Mouse (Mus musculus): ENCODE data around the gene Zpld1. TPM values are rescaled to one million over a fixed set of nuclear protein-coding genes. Genes with fewer than 3 reads are reported as not detected.

Zpld1 gene
- under 1 TPM in 1 of 2 experiments, not detected in 1; 0.25 TPM for total RNA-seq (2021)

DNA sequence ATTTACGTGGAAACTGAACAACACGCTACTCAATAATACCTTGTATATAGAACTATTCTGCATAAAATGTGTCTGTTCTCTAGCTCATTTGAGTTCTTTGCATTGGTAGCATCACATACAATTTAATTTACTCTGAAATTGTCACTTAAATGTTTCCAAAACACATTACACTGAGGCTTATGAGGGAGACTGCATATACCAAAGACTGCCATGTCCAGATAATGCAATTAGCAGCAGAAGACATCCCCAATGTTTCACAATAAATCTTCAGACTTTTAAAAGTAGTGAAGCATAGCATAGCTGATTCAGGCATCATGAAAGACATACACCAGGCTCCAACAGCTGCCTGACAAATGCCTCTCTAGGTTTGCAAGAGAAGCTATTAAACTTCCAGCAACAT lies at the start of gene Zpld1:
Zpld1 (minus strand) TSS at position 101 of the 400 bp plus-strand sequence.
- intact Hi-C loops (cut with DNase I) = no loop called here
- DNase-seq (ENCODE audit: low spot score in 2 of 2) = no peak

DNA sequence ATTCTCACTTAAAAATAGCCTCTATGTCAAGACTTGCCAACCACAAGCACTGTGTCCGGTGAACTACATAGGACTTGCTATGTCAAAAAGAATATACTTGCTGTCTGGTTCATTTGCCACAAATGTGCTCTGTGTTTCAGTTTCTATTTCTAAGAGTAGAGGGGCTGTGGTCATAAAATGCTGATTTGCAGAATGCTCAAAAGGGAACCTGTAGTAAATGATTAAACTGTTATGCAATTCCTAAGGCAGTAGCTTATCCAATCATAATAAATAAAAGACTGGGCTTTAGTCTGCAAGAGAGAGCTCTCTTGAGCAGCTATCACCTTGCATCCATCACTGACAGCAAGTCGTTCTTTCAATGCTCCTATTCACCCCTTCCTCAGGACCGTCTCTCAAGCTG lies 47.9 kb upstream of the Zpld1 start:
- DNase-seq (ENCODE audit: low spot score in 2 of 2) = no peak
- intact Hi-C loops (cut with DNase I) = no loop called here

DNA sequence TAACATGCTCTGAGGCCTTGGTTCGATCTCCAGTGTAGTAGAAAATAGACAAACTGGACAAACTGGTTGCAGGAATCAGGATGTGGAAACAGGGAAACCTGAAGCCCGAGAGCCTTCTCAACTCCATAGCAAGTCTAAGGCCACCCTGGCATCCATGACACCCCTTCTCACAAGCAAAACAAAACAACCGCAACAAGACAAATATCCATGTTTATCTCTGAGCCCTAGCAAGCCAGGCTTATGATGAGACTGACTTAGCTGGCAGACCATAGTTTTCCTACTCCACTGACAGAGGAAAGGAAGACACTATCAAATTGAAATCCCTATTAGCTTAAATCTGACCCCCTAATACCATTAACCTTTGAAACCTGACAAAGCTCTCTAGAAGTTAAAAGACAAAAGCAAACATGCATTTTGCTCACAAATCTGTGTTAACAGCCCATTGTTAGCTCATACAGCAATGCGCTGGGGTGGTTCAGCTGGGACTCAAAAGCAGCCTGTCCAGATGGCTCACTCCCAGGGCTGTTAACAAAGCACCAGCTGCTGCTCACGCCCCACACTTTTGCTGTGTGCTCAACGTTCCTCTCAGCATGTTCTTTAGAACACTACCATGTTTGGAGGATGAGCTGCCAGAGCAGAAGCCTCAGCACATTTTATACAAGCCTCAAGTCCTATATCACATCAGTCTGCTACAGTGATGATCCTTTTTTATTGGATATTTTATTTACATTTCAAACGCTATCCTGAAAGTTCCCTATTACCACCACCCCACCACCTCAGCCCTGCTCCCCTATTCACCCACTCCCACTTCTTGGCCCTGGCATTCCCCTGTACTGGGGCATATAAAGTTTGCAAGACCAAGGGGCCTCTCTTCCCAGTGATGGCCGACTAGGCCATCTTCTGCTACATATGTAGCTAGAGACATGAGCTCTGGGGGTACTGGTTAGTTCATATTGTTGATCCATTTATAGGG lies 24.0 kb upstream of the Zpld1 start:
- intact Hi-C loops (cut with DNase I) = loop anchor here (1.0 kb wide), 1 partner anchor 113 kb away; no protein-coding TSS in a partner anchor
- DNase-seq (ENCODE audit: low spot score in 2 of 2) = peak; percentile 80 to 94

DNA sequence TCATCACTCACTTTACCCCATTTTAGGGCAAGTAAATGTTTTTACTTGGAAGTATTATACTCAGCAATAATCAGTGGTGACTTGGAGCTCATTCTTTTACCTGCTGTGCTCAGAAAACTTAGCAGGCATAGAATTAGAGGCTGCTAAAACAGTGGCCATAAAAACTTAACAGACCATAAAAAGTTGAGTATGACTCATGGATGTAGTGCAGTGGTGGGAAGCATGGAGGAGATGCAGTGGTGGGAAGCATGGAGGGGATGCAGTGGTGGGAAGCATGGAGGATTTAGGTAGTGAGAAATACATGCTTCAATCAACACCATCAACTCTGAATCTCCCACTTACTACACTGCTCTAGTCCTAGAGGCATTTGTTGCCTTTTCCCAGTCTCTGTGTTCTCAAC lies 19.2 kb upstream of the Zpld1 start:
- no peak for DNase-seq (ENCODE audit: low spot score in 2 of 2)
- intact Hi-C loops (cut with DNase I) = no loop called here

DNA sequence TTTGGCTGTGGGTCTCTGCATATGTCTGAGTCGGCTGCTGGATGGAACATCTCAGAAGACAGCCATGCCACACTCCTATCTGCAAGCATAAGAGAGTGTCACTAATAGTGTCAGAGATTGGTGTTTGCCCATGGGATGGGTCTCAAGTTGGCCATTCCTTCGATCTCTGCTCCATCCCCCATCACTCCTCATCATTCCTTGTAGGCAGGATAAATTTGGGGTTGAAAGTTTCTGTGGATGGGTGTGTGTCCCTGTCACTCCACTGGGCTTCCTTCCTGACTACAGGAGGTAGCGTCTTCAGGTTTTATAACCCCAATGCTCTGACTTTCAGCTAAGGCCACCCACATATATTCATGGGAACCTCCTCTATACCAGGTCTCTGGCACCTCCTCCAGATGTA lies 14.3 kb upstream of the Zpld1 start:
- DNase-seq (ENCODE audit: low spot score in 2 of 2) = no peak
- intact Hi-C loops (cut with DNase I) = no loop called here

DNA sequence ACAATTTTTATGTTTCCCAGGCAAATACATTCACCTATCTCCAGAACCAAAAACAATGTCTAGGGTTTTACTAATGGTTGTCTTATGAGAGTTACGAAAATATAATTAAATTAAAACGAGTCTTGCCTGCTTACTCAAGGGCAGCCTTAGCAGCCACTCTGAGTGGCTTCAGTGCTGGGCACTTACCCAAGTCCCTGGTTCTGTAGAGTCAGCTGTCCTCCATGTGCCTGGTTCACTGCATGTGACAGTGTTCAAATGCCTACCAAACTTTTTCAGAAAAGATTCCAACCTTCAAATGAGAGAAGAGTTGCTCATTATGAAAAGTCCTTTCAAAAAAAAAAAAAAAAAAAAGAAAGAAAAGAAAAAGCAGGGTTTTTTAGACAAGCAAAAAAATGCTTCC lies 15.1 kb downstream of the Zpld1 start:
- intact Hi-C loops (cut with DNase I) = no loop called here

DNA sequence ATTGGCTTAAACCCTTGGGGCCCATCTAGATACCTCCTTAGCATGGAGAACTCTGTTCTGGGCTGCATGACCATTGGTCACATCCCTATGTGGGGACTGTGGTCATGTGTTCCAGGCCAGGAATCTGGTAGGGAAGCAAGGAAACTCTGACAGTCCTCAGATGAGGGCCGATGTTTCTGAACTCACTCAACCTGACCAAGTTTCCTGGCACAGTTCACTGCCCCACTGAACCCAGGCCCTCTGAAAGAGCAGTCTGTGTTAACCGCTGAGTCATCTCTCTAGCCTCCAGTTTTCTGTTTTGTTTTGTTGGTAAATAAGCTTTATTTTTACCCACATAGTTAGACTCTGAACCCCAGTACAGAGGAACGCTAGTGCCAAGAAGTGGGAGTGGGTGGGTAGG lies 20.3 kb downstream of the Zpld1 start:
- intact Hi-C loops (cut with DNase I) = no loop called here
- DNase-seq (ENCODE audit: low spot score in 2 of 2) = no peak

More for the DNA sequence above, 15.1 kb downstream of the Zpld1 start:
- no peak for DNase-seq (ENCODE audit: low spot score in 2 of 2)

DNA sequence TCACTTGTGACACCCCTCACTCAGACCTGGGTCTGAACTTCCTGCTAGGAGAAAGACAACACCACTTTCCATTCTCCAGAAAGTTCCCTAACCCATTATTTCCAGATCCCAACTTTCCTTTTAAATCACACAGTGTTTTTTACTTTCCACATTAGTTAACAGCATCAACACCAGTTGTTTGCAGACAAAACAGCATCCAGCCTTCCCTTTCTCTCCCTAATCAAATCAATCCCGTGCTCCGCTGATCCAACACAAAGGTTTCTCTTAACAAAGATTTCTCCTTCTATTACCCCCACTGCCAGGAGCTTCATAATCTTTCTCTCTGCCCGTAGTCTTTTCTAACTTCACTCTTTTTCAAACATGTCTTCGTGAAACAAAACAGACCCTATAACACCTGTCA lies 32.5 kb downstream of the Zpld1 start:
- DNase-seq (ENCODE audit: low spot score in 2 of 2) = no peak
- intact Hi-C loops (cut with DNase I) = no loop called here

DNA sequence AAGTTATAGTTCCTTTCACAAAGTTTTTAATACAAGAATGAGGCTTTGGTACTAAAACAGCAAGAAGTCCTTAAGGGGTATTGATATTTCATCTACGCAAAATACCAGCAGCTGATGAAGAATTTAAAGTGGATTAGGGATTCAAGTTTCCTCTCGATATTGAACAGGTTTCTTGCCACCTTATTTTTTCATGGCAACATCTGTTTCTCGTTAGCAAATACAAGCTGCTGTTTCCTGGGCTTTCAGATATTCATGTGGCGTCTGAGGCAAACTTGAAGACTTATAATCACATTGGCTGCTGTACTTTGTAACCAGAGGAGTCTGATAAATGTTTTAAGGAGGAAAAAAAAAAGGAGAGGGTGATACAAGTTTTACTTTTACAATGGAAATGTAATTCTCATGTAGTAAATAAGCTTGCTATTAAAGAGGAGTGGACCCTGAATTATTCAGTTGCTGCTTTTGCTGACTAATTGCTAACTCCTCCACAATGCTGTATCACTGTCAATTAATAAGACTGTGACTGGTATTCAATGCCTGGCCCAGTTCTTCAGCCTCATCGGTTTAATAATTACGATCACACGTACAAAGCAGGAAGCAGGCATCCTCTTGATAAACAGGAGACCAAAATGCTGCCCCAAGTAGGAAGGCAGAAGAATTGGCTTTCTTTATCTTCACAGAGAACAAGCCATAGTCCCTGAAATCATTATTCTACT lies 36.8 kb downstream of the Zpld1 start:
- DNase-seq (ENCODE audit: low spot score in 2 of 2) = no peak

DNA sequence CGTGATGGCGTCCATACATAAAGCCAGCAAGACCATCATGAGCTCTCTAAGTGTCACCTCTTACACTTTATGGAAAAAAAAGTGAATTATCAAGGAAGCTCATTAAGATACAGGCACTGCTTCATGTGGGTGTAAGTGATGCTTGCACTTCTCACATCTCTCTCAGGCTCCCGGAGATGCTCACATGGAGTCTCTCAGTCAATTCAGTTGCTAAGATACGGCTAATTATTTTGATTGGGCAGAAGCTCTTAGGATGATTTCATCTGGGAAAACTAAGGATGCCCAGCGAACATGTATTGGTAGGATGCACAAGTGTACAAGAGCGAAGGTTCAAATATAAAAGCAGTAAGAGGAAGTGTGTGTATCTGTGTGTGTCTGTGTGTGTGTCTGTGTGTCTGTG lies 38.1 kb downstream of the Zpld1 start:
- DNase-seq (ENCODE audit: low spot score in 2 of 2) = peak; percentile 35 to 54
- intact Hi-C loops (cut with DNase I) = no loop called here

More for the DNA sequence above, 36.8 kb downstream of the Zpld1 start:
- intact Hi-C loops (cut with DNase I) = no loop called here

DNA sequence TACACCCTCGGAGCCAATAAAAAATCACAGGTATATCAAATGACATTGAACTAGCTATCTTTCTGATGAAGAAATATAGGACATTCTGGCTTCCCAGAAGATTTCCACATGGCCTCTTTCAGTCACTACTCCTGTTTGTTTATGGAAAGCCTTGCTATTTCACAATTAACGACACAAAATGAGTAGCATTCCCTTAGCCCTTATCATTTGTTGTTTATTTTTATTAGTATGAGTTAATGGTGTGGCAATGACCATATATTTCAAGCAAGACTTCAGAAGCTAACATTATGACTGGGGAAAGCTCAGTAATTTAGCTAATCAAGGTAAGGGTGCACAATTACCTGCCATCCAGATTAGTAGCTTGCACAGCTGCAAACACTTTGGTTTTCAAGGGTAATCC lies 56.8 kb downstream of the Zpld1 start:
- intact Hi-C loops (cut with DNase I) = no loop called here
- DNase-seq (ENCODE audit: low spot score in 2 of 2) = no peak

DNA sequence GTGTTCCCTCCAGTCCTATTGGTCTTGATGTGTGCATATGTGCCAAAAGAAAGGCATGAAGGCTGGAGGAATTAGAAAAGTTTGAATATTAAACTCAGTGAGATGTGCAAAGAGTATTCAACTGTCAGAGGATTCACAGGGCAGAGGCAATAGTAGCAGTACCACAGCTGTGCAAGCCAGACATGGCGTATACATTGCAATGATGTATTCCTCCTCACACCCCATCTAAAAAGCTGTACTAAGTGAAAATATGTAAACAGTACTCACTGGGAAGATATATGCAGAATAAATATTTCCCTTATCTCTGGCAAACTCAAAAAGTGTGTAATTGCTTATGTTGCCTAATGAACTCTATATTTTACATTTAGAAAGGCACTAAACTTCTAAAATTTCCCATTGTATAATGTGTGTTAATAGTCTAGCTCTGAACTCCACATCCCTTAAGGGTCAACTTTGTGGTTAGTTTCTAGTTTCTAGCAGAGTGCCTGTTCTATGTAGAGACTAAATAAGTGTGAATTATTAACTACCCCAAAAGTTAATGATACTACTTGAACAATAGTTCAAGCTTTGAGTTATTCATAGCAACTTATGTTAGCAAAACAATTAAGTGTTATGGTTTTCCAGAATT lies 68.7 kb downstream of the Zpld1 start:
- intact Hi-C loops (cut with DNase I) = no loop called here
- DNase-seq (ENCODE audit: low spot score in 2 of 2) = no peak

DNA sequence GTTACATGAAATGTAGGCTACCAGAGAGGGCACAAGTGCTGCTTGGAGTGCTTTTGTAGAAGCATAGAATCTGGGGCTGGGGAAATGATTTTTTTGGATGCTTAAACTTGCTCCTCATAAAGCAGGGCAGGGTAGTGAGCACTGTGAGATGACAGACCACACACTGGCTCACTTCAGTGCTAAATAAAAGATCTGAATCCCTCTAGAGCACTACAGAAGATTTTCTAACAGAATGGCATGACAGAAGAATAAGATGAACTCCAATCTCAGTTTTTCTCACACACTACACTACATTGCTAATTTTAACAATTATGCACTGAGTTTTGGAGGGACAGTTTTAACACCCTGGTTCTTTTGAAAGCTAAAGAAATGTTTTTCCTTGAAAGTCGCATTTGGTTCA lies 93.8 kb downstream of the Zpld1 start:
- peak in 1 of 2 experiments; percentile 3 for DNase-seq (ENCODE audit: low spot score in 2 of 2)
- intact Hi-C loops (cut with DNase I) = no loop called here

DNA sequence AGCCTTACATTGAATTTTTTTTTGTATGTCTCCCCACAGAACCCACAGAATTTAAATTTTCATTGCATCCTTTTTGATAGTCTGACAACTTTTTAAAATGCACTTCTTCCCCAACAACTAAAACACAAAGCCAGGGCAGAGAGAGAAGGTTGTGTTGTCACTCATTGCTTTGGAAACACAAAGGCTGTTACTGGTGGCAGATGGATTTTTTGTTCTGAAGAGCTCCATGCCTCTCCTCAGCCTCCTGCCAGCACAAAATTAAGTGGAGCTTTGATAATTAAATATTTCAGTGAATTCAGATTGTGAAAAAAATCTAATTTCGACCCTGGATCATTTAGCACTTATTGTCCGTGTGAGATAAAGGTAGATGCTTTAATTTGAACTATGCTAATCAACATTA lies 107.4 kb downstream of the Zpld1 start:
- no peak for DNase-seq (ENCODE audit: low spot score in 2 of 2)
- intact Hi-C loops (cut with DNase I) = no loop called here

DNA sequence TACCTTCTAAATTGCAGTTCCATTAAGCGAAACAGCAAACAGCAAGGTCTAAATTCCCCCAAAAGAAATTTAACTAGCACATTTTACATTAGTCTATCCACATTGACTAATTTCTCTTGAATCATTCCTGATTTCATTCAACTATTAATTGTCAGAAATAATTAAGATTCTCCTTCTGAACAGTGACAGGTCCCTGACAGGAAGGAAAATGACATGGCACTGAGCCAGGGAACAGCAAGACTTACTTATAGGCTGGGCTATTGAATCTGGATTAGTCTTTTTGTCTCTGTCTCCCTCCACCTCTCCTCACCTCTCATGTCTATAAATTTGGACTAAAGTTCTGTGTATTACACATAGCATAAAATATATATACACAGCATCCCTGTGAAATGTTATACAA lies 112.4 kb downstream of the Zpld1 start:
- DNase-seq (ENCODE audit: low spot score in 2 of 2) = no peak
- intact Hi-C loops (cut with DNase I) = no loop called here

Data from left cerebral cortex, postnatal 25 days (tissue).